Mouse (Mus musculus): ENCODE results near the gene Ifitm7. TPM values are rescaled to one million over a fixed set of nuclear protein-coding genes. Genes with fewer than 3 reads are reported as not detected.

The Ifitm7 gene
- not detected in 2 replicates for polyA plus RNA-seq (2012; rRNA removed)

DNA sequence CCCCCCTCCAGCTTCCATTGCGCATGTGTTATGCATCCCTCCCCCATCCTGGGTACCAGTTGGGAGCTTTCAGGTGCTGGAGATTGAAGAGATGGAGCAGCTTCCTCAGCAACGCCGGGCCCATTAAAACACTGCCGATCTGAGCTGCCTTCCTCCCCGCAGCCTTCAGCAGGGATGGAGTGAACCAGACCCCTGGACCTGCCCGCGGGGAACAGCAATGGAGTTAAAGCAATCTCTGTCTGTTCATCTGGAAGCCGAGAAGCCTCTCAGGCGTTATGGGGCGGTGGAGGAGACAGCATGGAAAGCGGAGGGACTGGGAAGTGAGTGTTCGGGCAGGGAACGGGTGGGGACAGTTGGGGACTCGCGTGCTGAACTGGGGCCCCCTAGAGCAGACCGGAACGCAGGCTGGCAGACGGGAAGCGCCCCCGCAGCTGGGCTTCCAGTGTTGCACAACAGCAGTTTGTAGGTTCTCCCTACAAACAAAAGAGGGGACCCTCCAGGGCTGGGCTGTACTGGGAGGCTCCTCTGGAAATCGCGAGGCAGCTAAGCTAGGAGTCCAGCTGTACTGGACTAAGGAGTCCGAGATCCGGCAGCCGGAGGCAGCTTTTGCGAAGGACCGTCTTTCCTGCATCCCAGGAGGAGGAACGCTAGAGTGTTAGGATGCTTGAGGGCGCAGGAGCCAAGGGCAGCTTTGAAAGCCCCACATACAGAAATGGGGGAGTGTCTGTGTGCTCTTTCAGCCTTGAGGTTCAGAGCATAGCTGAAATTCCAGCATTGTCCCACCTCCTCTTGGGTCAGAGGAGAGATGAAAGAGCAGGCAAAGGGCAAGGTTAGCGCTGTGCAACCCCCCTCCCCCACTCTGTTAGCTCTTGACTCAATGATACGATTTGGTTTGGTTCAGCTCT is at the start of gene Ifitm7, which contains the start of gene 2900011O08Rik:
Gene Ifitm7, minus strand, starts transcription at position 315 of the 905 bp plus-strand sequence.
Gene 2900011O08Rik, plus strand, starts transcription at position 31 of the 905 bp plus-strand sequence.

Other genes starting within 250 kb of the Ifitm7 start
- 10.1 and 10.7 TPM in 2 replicates for gene Rrn3, start 206.2 kb downstream of the Ifitm7 start, polyA plus RNA-seq (2012; rRNA removed)
- gene Ntan1, start 168.0 kb downstream of the Ifitm7 start, polyA plus RNA-seq (2012; rRNA removed): 74.3 and 74.7 TPM in 2 replicates
- 70.8 and 92.7 TPM in 2 replicates for gene Pdxdc1, start 83.8 kb downstream of the Ifitm7 start, polyA plus RNA-seq (2012; rRNA removed)
- 4.1 and 5.8 TPM in 2 replicates for gene Mpv17l, start 83.7 kb downstream of the Ifitm7 start, polyA plus RNA-seq (2012; rRNA removed)
- 0.33 and 0.47 TPM in 2 replicates for gene 2900011O08Rik, start 284 bp downstream of the Ifitm7 start, polyA plus RNA-seq (2012; rRNA removed)
- 58.7 and 72.2 TPM in 2 replicates for gene Nde1, start 176.4 kb upstream of the Ifitm7 start, polyA plus RNA-seq (2012; rRNA removed)
- gene Marf1, start 176.5 kb upstream of the Ifitm7 start, polyA plus RNA-seq (2012; rRNA removed): 14.3 and 15.9 TPM in 2 replicates